Mouse (Mus musculus) neural tube, embryonic 13.5 days (tissue): ENCODE measurements around the gene Dtx3. TPM values are rescaled to one million over a fixed set of nuclear protein-coding genes. Genes with fewer than 3 reads are reported as not detected.

ENCODE experiments used
- ATAC-seq: fragments of 200-750 bp; cut with Nextera tagmentation; 2 replicates; pipeline ENCODE4 v1.8.0; 2017; ENCODE audit warnings: low read depth, mild to moderate bottlenecking, moderate TSS enrichment, moderate library complexity
- H3K27ac ChIP-seq: fragments of 300-500 bp; sonication (generic); replicated peaks from 2 replicates; pipeline ENCODE4 v1.5.1; 2015; ENCODE audit warnings: moderate library complexity, mild to moderate bottlenecking, inconsistent platforms
- H3K27me3 ChIP-seq: fragments of 300-500 bp; sonication (generic); 2 replicates; pipeline ENCODE4 v1.6.1; 2015; ENCODE audit warnings: mild to moderate bottlenecking, inconsistent platforms
- H3K36me3 ChIP-seq: fragments of 300-500 bp; sonication (generic); 2 replicates; pipeline ENCODE4 v1.6.1; 2015; ENCODE audit warnings: mild to moderate bottlenecking, inconsistent platforms
- H3K4me1 ChIP-seq: fragments of 300-500 bp; sonication (generic); replicated peaks from 2 replicates; pipeline ENCODE4 v1.6.1; 2015; ENCODE audit warnings: inconsistent platforms
- H3K4me2 ChIP-seq: fragments of 300-500 bp; sonication (generic); 2 replicates; pipeline ENCODE4 v1.6.1; 2015; ENCODE audit warnings: inconsistent platforms, mild to moderate bottlenecking, moderate library complexity
- H3K4me3 ChIP-seq: fragments of 300-500 bp; sonication (generic); 2 replicates; pipeline ENCODE4 v1.5.1; 2015; ENCODE audit warnings: mild to moderate bottlenecking, inconsistent platforms
- H3K9ac ChIP-seq: fragments of 300-500 bp; sonication (generic); 2 replicates; pipeline ENCODE4 v1.6.1; 2015; ENCODE audit warnings: moderate library complexity, mild to moderate bottlenecking, inconsistent platforms
- H3K9me3 ChIP-seq: fragments of 300-500 bp; sonication (generic); 2 replicates; pipeline ENCODE4 v1.6.1; 2016; ENCODE audit warnings: inconsistent platforms
- whole genome bisulfite sequencing: fragments of 180-500 bp; shearing (Covaris S2); methylation state at CpG from one replicate; pipeline ENCODE4 v1.1.7; 2015; 5-methylcytosine and 5-hydroxymethylcytosine counted together
- polyA plus RNA-seq: library from polyadenylated mRNA; unstranded; fragments of >200 nt; fragmentation: Nextera tagmentation; extraction: Ambion mirVana; gene quantifications from 2 replicates; pipeline ENCODE4 v1.2.1, GENCODE M21; 2015

Dtx3 gene
- polyA plus RNA-seq, 1 experiment from 2014 or later, result 221 TPM

- no peak overlapping the region for H3K9ac ChIP-seq
- WGBS, result 74% methylated on average over 6 of the region's 6 CpGs
- H3K27me3 ChIP-seq, result peaks cover 68% of the 10 kb centered on the region
- H3K36me3 ChIP-seq, result peaks cover 24% of the 10 kb centered on the region
- no peak overlapping the region for H3K27ac ChIP-seq
- no peak overlapping the region for H3K4me2 ChIP-seq
- ATAC-seq, result no peak
- no peak overlapping the region for H3K4me3 ChIP-seq
- H3K9me3 ChIP-seq, result no peaks in the 10 kb centered on the region
- peaks cover 44% of the 10 kb centered on the region for H3K4me1 ChIP-seq
Observed at GRCm38 (mm10) chr10:127181566-127181965, 14.0 kb downstream of the Dtx3 start.

- WGBS, result 12% methylated on average over 3 of the region's 3 CpGs
- H3K4me2 ChIP-seq, result no peak overlapping the region
- ATAC-seq, result no peak
- H3K9ac ChIP-seq, result 0 out of 2 replicates have a peak overlapping the region, but pooled peaks have one; percentile 55
- H3K36me3 ChIP-seq, result peaks cover 17% of the 10 kb centered on the region; the same call in 1 of the 2 replicates
- H3K27me3 ChIP-seq, result peaks cover 77% of the 10 kb centered on the region
- H3K27ac ChIP-seq, result no peak overlapping the region
- no peaks in the 10 kb centered on the region for H3K9me3 ChIP-seq
- H3K4me3 ChIP-seq, result no peak overlapping the region
- H3K4me1 ChIP-seq, result peaks cover 44% of the 10 kb centered on the region
Observed at GRCm38 (mm10) chr10:127180695-127181047, 14.9 kb downstream of the Dtx3 start.

- Histone ChIP-seq H3K27ac (no peak within 1 kb of the TSS; the same call in 1 of the 2 replicates), H3K4me3 (peak within 1 kb of the TSS; percentile 21), H3K36me3 (peaks cover 11% of the 10 kb centered on the region; the same call in 1 of the 2 replicates), H3K4me1 (peaks cover 44% of the 10 kb centered on the region), H3K4me2 (peak within 1 kb of the TSS; percentile 45), H3K27me3 (peaks cover 79% of the 10 kb centered on the region), H3K9ac (peak within 1 kb of the TSS; percentile 55; the same call in 1 of the 2 replicates), H3K9me3 (no peaks in the 10 kb centered on the region)
- under 1% methylated on average over 34 of the region's 34 CpGs for WGBS
- 0 out of 2 replicates have a peak, but pooled peaks have one; percentile 23 for ATAC-seq
Observed at GRCm38 (mm10) chr10:127179871-127180694, 15.4 kb downstream of the Dtx3 start, which contains the start of gene Slc26a10. Gene Slc26a10 (minus strand): TSS chr10:127180645.

- peaks cover 87% of the 10 kb centered on the region for H3K27me3 ChIP-seq
- peak overlapping the region; percentile 46 for H3K4me2 ChIP-seq
- peaks cover 28% of the 10 kb centered on the region for H3K4me1 ChIP-seq
- WGBS, result 3% methylated on average over 41 of the region's 41 CpGs
- H3K27ac ChIP-seq, result no peak overlapping the region
- H3K4me3 ChIP-seq, result peak overlapping the region; percentile 20
- H3K9me3 ChIP-seq, result no peaks in the 10 kb centered on the region
- H3K9ac ChIP-seq, result peak overlapping the region; percentile 27
- no peak for ATAC-seq
- peaks cover 12% of the 10 kb centered on the region for H3K36me3 ChIP-seq
Observed at GRCm38 (mm10) chr10:127178286-127179027, 17.1 kb downstream of the Dtx3 start.

- peak overlapping the region; percentile 20 for H3K4me3 ChIP-seq
- no peak overlapping the region for H3K27ac ChIP-seq
- WGBS, result 1% methylated on average over 23 of the region's 23 CpGs
- H3K4me2 ChIP-seq, result peak overlapping the region; percentile 46
- peak; percentile 53; the same call in 1 of the 2 replicates for ATAC-seq
- H3K9me3 ChIP-seq, result no peaks in the 10 kb centered on the region
- peaks cover 80% of the 10 kb centered on the region for H3K27me3 ChIP-seq
- peak overlapping the region; percentile 27 for H3K9ac ChIP-seq
- peaks cover 13% of the 10 kb centered on the region; the same call in 1 of the 2 replicates for H3K36me3 ChIP-seq
- peaks cover 26% of the 10 kb centered on the region for H3K4me1 ChIP-seq
Observed at GRCm38 (mm10) chr10:127177719-127178118, 17.8 kb downstream of the Dtx3 start.

GRCm38 (mm10) chr10:127177235-127177634 is 18.3 kb downstream of the Dtx3 start:
- 23% methylated on average over 9 of the region's 9 CpGs for WGBS
- Histone ChIP-seq H3K4me3 (no peak overlapping the region), H3K4me2 (peak overlapping the region; percentile 46; the same call in 1 of the 2 replicates), H3K9me3 (no peaks in the 10 kb centered on the region), H3K27ac (no peak overlapping the region), H3K4me1 (peaks cover 26% of the 10 kb centered on the region), H3K36me3 (peaks cover 13% of the 10 kb centered on the region), H3K27me3 (peaks cover 77% of the 10 kb centered on the region), H3K9ac (no peak overlapping the region)
- no peak for ATAC-seq

GRCm38 (mm10) chr10:127176756-127177155 is 18.8 kb downstream of the Dtx3 start:
- H3K4me1 ChIP-seq, result peaks cover 26% of the 10 kb centered on the region
- no peak for ATAC-seq
- no peak overlapping the region for H3K4me2 ChIP-seq

GRCm38 (mm10) chr10:127176228-127176627 is 19.3 kb downstream of the Dtx3 start:
- no peak for ATAC-seq
- WGBS, result 42% methylated on average over 3 of the region's 3 CpGs

More at GRCm38 (mm10) chr10:127176756-127177155, 18.8 kb downstream of the Dtx3 start:
- Histone ChIP-seq H3K9me3 (no peaks in the 10 kb centered on the region), H3K4me3 (no peak overlapping the region), H3K27me3 (peaks cover 78% of the 10 kb centered on the region), H3K9ac (no peak overlapping the region), H3K27ac (no peak overlapping the region), H3K36me3 (peaks cover 18% of the 10 kb centered on the region)
- 7% methylated on average over 7 of the region's 7 CpGs for WGBS

GRCm38 (mm10) chr10:127174170-127174569 is 21.4 kb downstream of the Dtx3 start:
- no peaks in the 10 kb centered on the region for H3K9me3 ChIP-seq
- no peak for ATAC-seq
- H3K27me3 ChIP-seq, result peaks cover 78% of the 10 kb centered on the region
- peaks cover 33% of the 10 kb centered on the region for H3K36me3 ChIP-seq
- no peak overlapping the region for H3K9ac ChIP-seq
- peaks cover 33% of the 10 kb centered on the region for H3K4me1 ChIP-seq
- 89% methylated on average over 7 of the region's 7 CpGs for WGBS
- no peak overlapping the region for H3K4me2 ChIP-seq
- H3K4me3 ChIP-seq, result no peak overlapping the region
- no peak overlapping the region for H3K27ac ChIP-seq

More at GRCm38 (mm10) chr10:127176228-127176627, 19.3 kb downstream of the Dtx3 start:
- H3K27me3 ChIP-seq, result peaks cover 78% of the 10 kb centered on the region
- no peak overlapping the region for H3K4me3 ChIP-seq
- no peak overlapping the region for H3K9ac ChIP-seq
- H3K4me1 ChIP-seq, result peaks cover 26% of the 10 kb centered on the region
- peaks cover 23% of the 10 kb centered on the region for H3K36me3 ChIP-seq
- H3K4me2 ChIP-seq, result no peak overlapping the region
- H3K27ac ChIP-seq, result no peak overlapping the region
- no peaks in the 10 kb centered on the region for H3K9me3 ChIP-seq

- no peak overlapping the region for H3K9ac ChIP-seq
- no peaks in the 10 kb centered on the region for H3K9me3 ChIP-seq
- H3K36me3 ChIP-seq, result peaks cover 35% of the 10 kb centered on the region
- H3K4me3 ChIP-seq, result no peak overlapping the region
- H3K27me3 ChIP-seq, result peaks cover 78% of the 10 kb centered on the region
- H3K27ac ChIP-seq, result no peak overlapping the region
- 84% methylated on average over 16 of the region's 16 CpGs for WGBS
- H3K4me2 ChIP-seq, result no peak overlapping the region
- peaks cover 28% of the 10 kb centered on the region for H3K4me1 ChIP-seq
- no peak for ATAC-seq
Observed at GRCm38 (mm10) chr10:127173148-127174065, 22.1 kb downstream of the Dtx3 start.

- H3K27me3 ChIP-seq, result peaks cover 78% of the 10 kb centered on the region
- no peaks in the 10 kb centered on the region for H3K9me3 ChIP-seq
- no peak overlapping the region for H3K27ac ChIP-seq
- no peak for ATAC-seq
- peaks cover 32% of the 10 kb centered on the region for H3K4me1 ChIP-seq
- H3K4me2 ChIP-seq, result no peak overlapping the region
- H3K36me3 ChIP-seq, result peaks cover 42% of the 10 kb centered on the region
- no peak overlapping the region for H3K4me3 ChIP-seq
- WGBS, result 87% methylated on average over 15 of the region's 15 CpGs
- no peak overlapping the region for H3K9ac ChIP-seq
Observed at GRCm38 (mm10) chr10:127171631-127172200, 23.8 kb downstream of the Dtx3 start.
